Mouse (Mus musculus) spleen, embryonic (tissue): ENCODE measurements around the gene Armc7.

Experiments
- CTCF ChIA-PET: fragments of 350-600 bp; sonication (Branson Sonifier 250); formaldehyde crosslinking; loops from one replicate; lab custom pipeline; 2022; lab: Charles Lee

The Armc7 gene

DNA sequence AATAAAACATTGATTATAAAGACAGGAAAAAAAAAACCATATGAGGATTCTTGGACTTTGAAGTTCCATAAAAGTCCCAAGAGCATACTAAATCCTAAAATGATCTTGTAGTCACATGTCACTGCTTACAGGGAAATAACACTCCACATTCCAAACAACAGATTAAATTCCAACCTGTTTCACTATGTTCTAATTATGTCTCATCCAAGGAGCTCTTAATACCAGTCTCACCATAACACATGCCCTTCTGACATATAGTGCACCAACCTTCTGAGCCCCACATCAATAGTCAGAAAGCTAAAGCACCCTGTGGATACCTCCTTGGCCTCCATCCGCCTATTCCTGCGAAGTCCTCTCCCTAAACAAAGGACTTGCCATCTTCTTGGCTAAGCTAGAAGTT lies 44.8 kb downstream of the Armc7 start:
- CTCF ChIA-PET, result interaction anchor here (0.6 to 0.7 kb wide), 2 partner anchors 22 to 34 kb away, joined by 3 read pairs; no protein-coding TSS in a partner anchor

DNA sequence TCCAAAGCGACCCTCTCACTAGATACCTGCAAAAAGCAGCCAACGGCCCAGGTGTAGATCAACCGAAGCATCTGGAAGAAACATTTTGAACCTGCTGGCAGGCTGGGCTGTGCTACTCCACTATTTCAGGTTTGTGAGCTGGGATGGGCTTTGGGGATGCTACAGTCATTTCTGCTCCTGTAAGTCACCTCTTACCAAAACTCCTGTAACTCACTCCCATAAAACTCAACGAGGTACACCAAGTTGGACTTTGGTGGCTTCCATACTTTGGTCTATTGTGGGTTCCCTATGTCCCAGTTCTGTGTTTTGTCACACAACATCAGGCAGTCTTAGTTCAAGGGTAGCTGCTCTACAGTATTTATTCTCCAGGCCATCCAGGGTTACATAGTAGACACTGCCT lies 45.6 kb downstream of the Armc7 start:
- CTCF ChIA-PET, result no interaction called here

DNA sequence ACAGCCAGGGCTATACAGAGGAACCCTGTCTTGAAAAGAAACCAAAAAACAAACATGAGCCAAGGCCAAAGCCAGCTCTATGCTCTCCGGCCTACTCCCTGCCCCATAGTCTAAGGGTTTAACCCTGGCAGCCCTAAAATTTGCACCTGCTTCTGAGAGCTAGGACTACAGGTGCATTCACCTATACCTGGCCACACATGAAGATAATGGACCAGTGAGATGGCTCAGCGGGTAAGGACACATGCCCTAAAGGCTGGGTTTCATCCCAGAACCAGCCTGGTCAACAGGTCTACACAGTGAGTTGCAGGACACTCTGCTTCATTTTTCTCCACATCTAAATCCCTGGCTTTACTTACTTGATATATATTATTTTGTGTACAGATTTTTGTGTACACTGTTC lies 46.8 kb downstream of the Armc7 start:
- CTCF ChIA-PET, result no interaction called here

DNA sequence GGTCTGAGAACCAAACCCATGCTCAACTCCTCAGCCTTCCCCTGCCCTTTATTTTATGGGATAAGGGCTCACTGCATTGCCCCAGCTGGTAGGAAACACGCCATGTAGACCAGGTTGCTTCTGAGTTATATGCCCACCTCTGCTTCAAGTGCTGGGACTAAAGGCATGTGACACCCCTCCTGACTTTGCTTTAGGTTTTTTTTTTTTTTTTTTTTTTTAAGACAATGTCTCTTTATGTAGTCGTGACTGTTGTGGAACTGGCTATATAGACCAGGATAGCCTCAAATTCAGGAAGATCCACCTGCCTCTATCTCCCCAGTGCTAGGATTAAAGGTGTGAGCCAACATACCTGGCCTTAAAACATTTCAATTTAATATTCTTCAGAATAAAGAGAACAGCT lies 47.2 kb downstream of the Armc7 start:
- CTCF ChIA-PET, result no interaction called here

DNA sequence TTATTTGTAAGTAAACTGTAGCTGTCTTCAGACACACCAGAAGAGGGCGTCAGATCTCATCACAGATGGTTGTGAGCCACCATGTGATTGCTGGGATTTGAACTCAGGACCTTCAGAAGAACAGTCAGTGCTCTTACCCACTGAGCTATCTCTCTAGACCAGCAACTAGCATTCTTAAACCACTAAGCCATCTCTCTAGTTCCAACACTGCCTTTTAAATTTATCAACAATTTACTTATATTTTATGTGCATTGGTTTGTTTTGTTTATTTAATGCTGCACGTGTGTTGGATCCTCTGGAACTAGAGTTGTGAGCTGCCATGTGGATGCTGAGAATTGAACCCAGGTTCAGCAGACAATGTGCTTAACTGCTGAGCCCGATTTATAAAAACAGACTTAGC lies 51.0 kb downstream of the Armc7 start:
- CTCF ChIA-PET, result interaction anchor here (0.6 kb wide), 1 partner anchor 15 kb away, joined by 3 read pairs; no protein-coding TSS in a partner anchor

DNA sequence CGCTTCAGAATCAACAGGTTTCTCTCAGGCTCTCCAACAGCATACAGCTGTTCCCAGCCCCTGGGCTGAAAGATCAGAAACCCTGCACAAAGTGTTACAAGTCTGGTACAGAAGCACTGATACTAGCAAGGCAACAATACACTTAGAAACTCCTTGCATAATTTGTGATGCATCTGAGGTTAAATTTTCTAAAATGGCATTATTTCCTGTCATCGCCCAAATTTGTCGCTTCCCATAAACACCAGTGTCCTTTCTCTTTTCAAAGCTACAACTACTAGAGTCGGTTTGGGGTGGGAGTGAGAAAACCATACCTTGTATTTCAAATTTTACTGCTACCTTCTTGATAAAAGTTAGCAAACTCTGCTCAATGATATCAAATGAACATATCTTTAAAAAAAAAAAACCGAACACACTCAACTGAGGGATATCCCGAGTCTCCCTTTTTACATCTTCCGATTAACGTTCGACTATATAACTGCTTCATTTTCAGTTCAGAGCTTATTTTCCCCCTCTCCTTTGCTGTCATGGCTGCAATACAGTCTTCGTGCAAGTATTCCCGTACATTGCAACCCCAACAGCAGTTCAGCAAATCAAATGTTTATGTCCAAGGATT lies 59.4 kb downstream of the Armc7 start:
- CTCF ChIA-PET, result no interaction called here

DNA sequence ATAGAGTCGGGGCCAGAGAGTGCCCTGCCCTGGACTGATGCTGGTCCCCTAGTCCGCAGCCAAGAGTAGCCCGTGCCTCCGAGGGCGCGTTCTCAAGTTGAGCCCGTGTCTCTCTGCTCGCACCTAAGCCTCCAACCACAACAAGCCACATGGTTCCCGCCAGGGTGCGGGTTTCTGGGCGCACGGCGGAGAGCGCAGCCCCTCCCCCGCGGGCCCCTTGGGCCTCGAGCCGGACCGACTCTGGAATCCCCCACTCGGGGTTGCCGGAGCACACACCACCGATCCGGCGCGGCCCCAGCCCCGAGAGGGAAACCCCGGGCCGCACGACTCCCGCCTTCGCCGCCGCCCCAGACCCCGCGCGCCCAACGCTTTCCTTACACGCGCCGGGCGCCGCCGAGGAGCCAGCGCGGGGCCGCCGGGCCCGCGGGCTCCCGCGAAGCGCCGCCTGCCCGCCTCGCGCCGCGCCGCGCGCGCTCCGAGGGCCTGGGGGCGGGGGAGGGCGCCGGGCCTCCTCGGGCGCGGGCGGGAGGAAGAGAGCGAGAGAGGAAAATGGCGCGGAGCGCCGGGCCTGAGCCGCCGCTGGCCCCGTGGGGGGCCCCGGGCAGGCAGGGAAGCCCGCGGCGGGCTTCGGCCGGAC lies 60.1 kb downstream of the Armc7 start:
- CTCF ChIA-PET, result interaction anchor here (0.6 to 1.2 kb wide), 2 partner anchors 22 to 60 kb away, joined by 3 read pairs; partner anchors contain the start of gene Armc7

DNA sequence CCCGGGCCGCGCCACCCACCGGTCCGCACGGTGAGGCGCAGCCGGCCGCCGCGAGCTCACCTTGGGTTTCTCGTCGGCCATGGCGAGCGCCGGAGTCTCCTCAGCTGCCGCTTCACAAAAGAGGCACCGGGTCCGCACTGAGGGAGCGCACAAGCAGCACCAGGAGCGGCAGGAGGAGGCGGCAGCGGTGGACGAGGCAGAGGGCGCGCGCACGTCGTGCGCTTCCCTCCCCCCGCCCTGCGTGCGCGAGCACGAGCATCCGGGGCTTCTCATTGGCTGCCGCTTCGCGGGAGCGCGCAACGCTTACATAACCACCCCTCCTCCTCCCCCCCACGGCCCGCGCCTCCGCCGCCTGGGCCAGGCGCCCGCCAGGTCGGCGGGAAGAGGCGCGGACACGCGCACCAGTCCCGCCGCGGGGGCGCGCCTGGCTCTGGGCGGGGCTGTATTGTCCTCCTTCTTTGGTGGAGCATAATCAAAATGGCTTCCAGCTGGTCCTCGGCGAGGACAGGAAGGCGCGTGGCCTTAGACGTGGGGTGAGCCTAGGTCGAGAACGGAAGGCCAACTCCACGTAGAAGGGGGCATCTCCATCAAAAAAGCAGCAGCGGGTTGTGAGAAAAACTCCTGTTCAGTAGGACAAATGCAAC lies 60.7 kb downstream of the Armc7 start, which contains the start of gene Sumo2:
Gene Sumo2 (minus strand): TSS at position 239 of the 644 bp plus-strand sequence.
- CTCF ChIA-PET, result interaction anchor here (0.6 to 1.2 kb wide), 2 partner anchors 23 to 61 kb away, joined by 3 read pairs; partner anchors contain the start of gene Armc7

DNA sequence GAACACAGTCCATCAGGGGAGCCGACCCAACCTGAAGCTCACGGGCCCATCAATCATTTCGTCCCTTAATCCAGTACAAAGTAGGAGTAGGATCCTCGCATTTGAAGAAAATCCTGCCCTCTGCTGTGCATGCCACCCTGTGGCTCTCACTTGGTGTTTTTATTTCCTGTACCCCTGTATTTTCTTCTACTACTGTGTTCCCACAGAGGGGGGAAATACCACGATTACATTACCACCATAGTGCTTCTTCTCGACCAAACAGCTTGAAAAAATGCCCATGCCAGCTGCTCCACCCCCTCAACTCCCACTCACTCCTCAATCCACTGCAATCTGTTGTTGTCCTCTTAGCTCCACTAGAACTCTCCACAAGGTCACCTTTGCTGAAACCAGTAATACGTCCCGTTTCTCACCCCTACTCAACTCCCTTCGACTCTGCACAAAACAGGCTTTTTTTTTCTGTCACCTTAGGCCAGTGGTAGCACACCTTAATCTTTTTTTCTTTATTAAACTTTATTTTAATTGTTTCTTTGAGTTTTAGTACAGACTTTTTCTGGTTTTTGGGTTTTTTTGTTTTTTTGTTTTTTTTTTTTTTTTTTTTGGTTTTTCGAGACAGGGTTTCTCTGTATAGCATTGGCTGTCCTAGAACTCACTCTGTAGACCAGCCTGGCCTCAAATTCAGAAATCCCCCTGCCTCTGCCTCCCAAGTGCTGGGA lies 61.5 kb downstream of the Armc7 start:
- CTCF ChIA-PET, result interaction anchor here (1.2 kb wide), 1 partner anchor 24 kb away, joined by 3 read pairs; no protein-coding TSS in a partner anchor

DNA sequence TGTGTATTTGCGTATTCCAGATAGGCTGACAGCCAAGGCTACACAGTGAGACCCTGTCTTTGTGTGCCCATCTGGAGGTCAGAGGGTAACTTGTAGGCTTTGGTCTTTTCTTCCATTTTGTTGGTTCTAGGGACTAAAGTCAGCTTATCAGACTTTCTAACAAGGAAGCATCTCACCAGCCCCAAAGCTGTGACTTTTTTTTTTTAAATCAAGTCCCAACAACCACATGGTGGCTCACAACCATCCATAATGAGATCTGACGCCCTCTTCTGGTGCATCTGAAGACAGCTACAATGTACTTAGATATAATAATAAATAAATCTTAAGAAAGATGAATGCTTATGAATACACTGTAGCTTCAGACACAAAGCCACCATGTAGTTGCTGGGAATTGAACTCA lies 62.6 kb downstream of the Armc7 start:
- CTCF ChIA-PET, result no interaction called here
